Mouse (Mus musculus) erythroblast, embryonic 14.5 days (primary cell): ENCODE measurements around the gene Il2.

Source experiments
- GATA1 ChIP-seq: IDR thresholded peaks from 2 replicates; pipeline ENCODE4 v1.6.1; 2012; ENCODE audit warnings: low read length, inconsistent platforms, mixed read lengths
- TAL1 ChIP-seq: IDR thresholded peaks from 3 replicates; pipeline ENCODE4 v1.6.1; 2012; ENCODE audit warnings: low read length, inconsistent platforms, mixed read lengths

DNA sequence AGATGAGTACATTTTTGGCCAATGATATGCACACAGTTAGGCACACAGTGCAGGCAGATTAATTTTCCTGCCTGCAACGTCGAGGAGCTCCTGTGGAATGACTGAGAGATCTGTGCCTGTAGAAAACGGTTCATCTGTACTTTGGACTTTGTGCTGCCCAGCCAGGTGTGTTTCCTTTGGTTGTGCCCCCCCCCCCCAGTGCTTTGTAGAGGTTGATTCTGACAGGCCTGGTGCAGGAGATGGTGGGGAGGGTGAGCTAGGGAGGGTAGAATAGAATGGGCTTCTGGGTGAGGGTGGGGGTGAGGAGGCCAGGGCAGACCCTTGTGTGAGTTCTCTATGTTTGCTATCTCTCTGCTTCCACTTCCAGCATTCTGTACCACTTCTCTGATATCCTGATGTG is 32.5 kb upstream of the Il2 start:
- TF ChIP-seq TAL1 (no peak), GATA1 (no peak)
